Mouse (Mus musculus) telencephalon, adult 2 months (tissue): ENCODE measurements at regions not wholly inside any gene's neighbourhood (a gene's known extent, or its start where the extent isn't known, plus 50 kb on each side); places are given as distances from the start of the nearest gene placed in this dataset.

Experiments used
- DNase-seq: peaks from one replicate; pipeline ENCODE4 v3.0.0-alpha.2; 2011; ENCODE audit warnings: low read depth, low spot score

- no peak for DNase-seq
Measured at GRCm38 (mm10) chr8:10768181-10768580, 240.1 kb downstream of the Irs2 start.

GRCm38 (mm10) chr8:10763907-10764306 is 244.4 kb downstream of the Irs2 start:
- no peak for DNase-seq

GRCm38 (mm10) chr8:10761694-10762305 is 246.5 kb downstream of the Irs2 start:
- DNase-seq, result no peak

GRCm38 (mm10) chr8:10760851-10761693 is 247.2 kb downstream of the Irs2 start:
- no peak for DNase-seq

DNA sequence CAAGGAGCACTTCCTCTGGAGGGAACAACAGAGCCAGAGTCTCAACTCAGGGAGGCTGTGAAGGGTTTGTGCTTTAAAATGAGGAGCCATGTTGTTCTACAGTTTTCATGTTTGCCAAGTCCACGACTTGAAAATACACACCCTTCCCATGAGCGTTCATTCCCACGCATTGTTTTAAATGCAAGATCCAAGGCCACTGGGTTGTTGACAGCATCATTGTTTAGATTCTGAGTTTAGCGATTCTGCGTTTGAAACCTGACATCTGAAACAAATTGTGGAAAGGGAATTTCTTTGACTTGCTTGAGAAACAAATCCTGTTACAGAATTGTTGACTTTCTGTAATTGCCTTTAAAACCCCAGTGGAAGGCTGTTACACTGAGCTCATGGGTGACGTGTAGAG is 248.0 kb downstream of the Irs2 start:
- DNase-seq, result no peak

- no peak for DNase-seq
Measured at GRCm38 (mm10) chr8:10758151-10758550, 250.1 kb downstream of the Irs2 start.

GRCm38 (mm10) chr8:10754986-10755308 is 253.3 kb downstream of the Irs2 start:
- no peak for DNase-seq

DNA sequence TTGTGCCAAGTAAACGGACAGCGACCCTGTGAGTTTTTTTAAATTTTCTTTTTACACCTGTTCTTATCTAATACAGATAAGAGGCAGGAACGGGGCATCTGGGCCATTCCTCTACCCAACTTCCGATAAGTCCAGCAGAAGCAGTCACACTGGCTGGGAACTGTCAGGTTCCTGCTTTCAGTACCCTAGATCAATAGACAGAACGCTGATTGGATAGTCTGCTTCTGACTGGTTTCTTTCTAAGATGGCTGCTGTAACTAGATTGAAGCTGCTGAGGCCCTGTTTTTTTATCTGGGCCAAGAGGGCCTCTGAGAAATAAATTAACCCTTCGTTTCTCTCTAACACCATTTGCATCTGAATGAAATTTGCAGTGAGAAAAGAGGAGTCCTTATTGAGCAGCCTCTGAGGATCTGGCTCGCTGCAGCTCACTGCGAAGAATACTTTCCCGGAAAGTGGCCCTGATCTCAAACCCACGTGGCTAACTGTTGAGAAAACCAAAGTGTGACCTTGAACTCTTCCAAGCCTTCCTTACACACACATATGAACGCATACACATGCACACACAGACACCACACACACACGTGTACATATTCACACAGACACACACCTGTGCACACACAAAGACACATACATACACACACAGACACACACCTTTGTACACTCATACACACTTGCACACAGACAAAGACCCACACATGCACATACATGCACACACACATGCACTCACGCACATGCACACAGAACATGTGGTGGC is 253.8 kb downstream of the Irs2 start:
- no peak for DNase-seq

- DNase-seq, result no peak
Measured at GRCm38 (mm10) chr8:10753056-10753455, 255.2 kb downstream of the Irs2 start.

DNA sequence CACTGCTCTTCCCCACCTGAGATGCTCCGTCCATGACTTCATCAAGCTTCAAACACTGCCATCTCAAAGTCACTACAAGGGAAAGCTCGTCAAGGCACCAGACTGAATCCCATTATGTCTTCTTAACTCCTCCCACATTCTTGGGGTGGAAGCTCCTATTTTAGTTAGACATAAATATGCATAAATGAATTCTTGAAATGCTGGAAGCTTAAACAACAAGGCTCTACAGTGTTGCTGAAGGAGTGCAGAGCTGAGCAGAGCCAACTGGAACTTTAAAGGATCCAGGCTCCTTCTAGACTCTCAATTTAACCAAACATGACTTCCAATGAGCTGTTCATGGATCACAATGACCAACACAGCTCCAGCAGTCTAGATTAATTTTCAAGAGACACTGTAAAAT is 261.1 kb downstream of the Irs2 start:
- DNase-seq, result no peak

- no peak for DNase-seq
Measured at GRCm38 (mm10) chr8:10743241-10743640, 265.0 kb downstream of the Irs2 start.

GRCm38 (mm10) chr8:10740837-10741236 is 267.4 kb downstream of the Irs2 start:
- DNase-seq, result no peak

- DNase-seq, result no peak
Measured at GRCm38 (mm10) chr8:10738486-10739081, 269.7 kb downstream of the Irs2 start.

GRCm38 (mm10) chr8:10734746-10735145 is 273.5 kb downstream of the Irs2 start:
- DNase-seq, result no peak

DNA sequence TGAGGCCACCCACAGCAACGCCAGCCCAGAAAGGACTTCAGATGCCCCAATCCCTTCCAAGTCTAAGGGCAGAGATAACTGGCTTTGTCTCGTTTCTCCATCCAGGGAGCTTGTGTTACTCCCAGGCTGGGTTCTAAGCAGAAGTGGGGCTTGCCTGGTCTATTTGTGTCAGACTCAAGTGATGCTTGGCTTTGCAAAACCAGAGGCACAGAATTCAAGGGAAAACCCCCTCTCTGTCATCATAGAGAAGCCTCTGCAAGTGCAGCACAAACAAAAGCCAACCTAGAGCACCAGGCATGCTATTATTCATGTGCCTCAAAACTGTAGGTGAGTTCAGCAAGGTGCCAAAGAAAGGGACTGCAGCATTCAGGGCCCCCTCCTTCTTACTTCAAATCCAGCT is 284.9 kb downstream of the Irs2 start:
- DNase-seq, result no peak

DNA sequence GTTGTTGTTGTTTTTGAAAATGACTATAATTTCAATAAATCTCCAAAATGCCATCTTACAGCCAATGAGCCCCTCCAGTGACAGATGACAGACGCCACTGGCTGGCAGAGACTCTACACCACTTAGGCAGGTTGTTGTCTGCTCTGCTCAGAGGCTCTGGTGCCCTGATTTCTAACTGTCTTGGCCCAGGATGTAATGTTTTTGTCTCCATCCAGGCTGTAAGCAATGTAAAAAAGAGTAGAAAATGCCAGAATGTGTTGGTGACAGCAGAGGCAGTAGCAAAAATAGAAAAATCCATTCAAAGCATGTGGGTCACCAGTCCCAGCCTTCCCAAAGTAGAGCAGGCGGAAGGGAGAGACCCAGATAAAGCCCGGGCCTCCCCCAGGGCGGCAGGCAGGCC is 285.5 kb downstream of the Irs2 start:
- peak; percentile 34 for DNase-seq

DNA sequence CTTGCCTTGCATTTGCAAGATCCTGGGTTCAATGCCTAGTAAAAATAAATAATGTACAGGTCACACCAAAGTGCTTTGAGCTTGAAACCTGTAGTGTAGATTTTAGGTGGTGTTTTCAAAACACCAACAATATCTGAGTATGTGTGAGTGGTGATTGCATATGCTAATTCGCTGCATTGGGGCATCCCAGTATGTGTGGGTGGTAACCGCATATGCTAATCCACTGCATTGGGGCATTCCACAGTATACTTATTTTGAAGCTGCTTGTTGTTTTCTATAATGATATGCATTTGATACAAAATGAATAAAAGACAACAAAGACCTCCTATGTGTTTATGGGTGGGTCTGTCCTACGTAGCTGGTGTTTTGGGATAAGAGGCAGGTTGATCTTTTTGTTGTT is 285.9 kb downstream of the Irs2 start:
- DNase-seq, result no peak

DNA sequence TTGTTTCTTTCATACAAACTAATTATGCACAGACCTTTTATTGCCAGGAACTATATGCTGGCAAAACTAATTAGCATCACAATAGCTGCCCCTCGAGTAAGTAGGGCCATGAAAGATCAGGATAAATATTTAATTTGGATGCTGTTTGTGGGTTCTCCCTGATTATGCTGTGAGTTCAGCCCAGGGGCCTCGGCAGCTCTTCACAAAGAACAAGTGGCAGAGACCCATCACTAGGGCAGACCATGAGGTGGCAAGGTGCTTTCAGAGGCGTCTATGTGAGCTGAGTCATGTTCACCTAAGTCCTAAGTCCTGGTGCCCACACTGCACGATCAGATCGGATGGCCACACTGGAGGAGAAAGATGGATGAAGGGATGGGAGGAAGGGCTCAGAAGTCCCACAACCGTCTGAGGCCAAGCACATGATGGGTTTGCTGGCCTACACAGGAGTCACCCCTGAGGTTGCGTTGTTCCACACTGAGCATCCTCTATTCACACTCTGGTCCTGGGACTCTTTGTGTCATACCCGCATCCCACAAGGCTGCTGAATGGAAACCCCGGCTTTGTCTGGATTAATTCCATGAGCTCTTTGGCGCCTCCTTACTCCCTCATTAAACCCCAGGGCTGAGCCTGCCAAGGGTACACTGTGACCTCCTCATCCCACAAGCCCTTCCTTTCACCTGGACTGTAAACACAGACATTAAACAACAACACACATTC is 287.0 kb downstream of the Irs2 start:
- DNase-seq, result no peak

DNA sequence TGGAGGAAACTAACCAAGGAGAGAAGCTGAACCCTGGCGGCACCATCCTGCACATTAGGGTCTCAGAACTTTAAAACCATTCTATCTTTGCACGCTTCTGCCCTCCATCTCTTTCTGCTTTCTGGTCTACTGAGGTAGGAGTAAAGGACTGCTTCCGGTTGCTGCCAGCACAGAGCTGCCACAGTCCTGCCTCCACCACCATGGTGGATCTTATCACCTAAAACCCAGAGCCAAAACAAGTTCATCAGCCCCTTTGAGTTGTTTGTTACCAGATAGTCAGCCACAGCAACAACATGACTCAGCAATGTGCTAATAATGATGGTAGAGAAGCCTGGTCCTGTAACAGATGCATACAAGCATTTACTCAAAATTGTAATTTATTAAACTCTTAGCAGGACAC is 287.9 kb downstream of the Irs2 start:
- no peak for DNase-seq

DNA sequence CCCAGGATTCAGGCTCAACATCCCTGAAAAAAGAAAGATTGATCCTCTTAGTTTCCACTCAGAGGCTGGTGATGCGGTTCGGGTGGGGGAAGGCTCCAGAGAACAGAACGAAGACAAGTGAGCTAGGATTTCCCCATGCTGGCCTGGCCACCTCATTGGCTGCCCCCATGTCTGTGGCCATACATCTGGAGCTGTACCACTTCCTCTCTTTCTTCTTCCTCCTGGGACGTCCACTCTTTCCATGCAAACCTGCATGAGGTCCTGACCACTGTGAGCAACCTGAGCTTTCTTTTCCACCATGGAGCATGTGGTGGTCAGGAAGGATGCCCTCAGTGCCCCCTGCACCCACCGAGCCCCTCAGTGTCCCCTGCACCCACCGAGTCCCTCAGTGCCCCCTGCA is 288.8 kb downstream of the Irs2 start:
- no peak for DNase-seq

DNA sequence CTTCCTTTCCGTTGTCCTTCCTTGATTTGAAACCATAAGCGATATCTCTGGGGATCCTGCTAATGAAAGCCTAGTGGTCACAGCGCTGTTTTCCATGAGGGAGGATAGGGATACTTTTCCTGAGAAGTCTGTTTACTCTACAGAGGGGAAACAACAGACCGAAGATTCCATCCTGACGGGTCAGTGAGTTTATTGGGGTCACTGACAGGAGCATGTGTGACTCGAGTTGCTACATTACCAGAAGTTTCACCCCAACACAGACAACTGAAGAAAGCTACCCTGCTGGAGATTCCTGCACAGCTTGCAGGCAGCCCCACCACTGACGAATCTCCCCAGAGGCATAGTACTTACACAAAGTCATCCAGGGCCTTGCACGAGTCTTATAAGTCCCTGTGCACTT is 291.0 kb downstream of the Irs2 start:
- DNase-seq, result no peak

DNA sequence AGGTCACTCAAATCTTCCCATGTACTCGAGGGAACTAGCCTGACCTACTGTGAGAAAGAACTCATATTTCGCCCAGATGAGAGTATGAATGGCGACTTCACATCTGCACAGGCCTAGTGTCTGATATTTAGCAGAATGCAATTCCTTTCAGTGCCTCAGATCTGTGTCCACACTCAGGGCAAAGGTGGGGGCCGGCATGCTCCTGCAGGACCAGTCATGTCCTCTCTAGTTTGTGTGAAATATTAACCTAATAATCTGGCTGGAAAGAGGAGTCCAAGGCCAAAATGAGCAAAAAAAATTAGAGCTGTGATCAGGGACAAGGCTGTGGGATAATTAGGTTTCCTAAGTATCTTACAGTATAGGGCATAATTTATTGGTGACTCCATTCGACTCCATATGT is 292.1 kb downstream of the Irs2 start:
- DNase-seq, result no peak
